Mouse (Mus musculus) gastrocnemius, postnatal 4 days (tissue): ENCODE results near the gene Cnih1. TPM values are rescaled to one million over a fixed set of nuclear protein-coding genes. Genes with fewer than 3 reads are reported as not detected.
"Not testable (repeated sequence)": the region's sequence is repeated elsewhere in the genome, so short reads cannot be mapped to it uniquely, and the experiment has no call there.

Experiments
- DNase-seq, 2 experiments: peaks; one replicate each; pipeline ENCODE4 v3.0.0; 2021 to 2022; ENCODE audit warnings: low spot score in 2 of 2, mixed read lengths in 2 of 2
- total RNA-seq, 2 experiments: library from RNA; stranded (reverse); gene quantifications; 2 replicates each; pipeline ENCODE4 v1.2.3; 2021

The Cnih1 gene
- total RNA-seq, 2 experiments from 2014 or later: 74.7 to 75.5 TPM

DNA sequence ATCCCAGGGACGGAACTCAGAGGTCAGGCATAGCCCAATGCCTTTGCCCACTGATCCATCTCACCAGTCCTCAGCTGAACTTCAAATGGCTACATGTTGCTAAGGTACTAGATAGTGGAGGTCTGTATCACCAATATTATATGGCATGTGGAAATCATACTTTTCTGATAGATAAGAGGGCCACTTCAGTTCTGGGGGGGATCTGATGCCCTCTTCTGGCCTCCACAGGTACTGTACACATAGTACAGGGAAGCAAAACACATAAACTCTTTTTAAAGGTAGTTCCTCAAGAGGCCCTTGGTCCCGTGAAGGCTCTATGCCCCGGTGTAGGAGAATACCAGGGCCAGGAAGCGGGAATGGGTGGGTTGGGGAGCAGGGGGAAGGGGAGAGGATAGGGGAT is 2.1 kb upstream of the Cnih1 start:
- DNase-seq: no peak

- no peak for DNase-seq
Measured at GRCm38 (mm10) chr14:46788505-46788901, 292 bp upstream of the Cnih1 start.

GRCm38 (mm10) chr14:46787454-46787786 is 791 bp downstream of the Cnih1 start:
- DNase-seq: no peak

GRCm38 (mm10) chr14:46785247-46785646 is 3.0 kb downstream of the Cnih1 start:
- DNase-seq: no peak

DNA sequence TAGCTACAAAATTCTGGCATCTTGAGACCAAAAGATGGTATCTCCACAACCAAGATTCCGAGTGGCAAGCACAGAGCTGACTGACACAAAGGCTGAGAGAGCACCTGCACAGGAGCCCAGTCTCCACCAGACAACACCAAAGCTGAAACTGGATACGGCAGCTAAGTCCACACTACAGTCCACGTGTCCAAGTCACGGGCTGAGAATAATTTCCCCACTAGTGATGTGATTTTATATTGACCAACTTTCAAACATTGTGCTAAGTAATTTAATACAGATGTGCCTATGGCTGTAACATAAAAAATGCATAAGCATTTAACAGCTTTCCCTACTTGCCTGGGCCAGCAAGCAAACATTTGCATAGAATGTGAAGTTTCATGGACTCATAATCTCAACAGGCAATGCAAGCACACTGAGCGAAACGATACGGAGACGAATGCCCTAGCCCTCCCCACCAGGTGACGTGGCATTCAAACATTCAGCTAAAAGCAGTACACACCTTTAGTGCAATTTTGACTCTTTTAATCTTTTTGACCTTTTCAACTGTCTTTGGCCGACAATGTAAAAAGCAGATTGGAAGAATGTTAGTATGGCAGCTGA is 4.8 kb downstream of the Cnih1 start:
- DNase-seq: no peak

DNA sequence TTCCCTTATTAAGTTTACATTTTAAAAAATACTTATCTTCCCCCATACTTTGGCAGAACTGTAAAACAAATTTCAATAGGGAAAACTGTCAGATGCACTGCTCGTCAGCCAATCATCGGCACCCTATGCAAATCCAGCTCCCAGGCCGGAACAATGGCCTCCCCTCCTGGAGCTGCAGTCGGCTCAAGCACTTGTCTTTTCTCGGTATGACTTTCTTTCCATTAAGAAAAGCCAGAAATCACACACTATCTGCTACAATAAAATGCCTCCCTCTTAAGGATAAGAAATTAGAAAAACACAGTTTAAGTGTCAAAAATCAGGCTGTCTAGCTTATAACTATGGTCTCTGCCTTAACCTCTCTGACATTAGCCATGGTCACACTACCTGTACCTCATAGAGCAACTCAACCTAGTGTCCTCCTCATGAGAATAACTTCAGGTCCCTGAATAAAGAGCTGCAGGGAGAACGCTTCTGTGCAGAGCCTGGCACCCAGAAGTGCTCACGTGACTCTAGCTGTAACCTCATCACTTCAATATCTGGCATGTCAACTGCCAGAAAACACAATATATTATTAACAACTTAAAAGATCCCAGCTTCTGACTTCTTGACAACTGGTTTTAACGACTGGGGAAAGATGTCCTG is 5.9 kb downstream of the Cnih1 start:
- no peak for DNase-seq

GRCm38 (mm10) chr14:46781086-46781485 is 7.1 kb downstream of the Cnih1 start:
- DNase-seq: no peak

- DNase-seq: no peak
Measured at GRCm38 (mm10) chr14:46779217-46779616, 9.0 kb downstream of the Cnih1 start.

DNA sequence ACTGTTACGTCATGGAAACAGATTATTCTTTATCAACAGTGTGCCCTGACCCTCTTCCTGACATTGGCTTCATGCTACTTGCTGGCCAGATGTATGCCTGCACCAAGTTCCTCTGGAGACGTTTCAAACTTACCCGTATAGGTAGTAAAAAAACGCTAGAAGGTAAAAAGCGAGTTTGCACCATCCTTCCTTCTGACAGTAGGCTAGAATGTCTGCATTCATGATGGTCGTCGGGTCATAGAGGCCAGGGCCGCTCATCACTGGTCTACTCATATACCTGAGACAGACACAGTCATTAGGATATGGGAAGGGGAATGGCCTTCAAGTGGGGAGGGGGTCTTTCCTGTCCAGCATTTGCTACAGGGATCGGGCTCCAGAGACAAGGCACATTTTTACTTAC is 9.5 kb downstream of the Cnih1 start:
- DNase-seq: no peak

- no peak for DNase-seq
Measured at GRCm38 (mm10) chr14:46770036-46770435, 18.2 kb downstream of the Cnih1 start.

- DNase-seq: no peak
Measured at GRCm38 (mm10) chr14:46767116-46767515, 21.1 kb downstream of the Cnih1 start.

DNA sequence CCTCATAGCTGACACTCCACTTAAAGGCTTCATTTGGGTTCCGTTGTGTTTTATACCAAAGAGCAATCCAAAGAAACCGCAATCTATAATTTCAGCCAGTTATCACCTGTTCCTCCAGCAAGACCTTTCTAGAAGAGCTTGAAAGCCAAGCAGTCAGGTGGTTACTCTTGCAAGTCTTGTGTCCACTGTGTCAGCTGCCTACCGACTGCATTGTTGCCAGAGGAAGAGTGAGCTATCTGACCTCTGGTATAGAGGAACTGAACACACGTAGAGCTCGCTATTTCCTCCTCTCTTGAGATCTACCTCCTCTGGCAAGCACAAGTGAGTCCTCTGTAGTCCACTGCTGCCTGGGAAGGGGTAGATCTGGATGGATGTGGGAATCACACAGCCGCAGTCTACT is 27.0 kb downstream of the Cnih1 start:
- DNase-seq: no peak

DNA sequence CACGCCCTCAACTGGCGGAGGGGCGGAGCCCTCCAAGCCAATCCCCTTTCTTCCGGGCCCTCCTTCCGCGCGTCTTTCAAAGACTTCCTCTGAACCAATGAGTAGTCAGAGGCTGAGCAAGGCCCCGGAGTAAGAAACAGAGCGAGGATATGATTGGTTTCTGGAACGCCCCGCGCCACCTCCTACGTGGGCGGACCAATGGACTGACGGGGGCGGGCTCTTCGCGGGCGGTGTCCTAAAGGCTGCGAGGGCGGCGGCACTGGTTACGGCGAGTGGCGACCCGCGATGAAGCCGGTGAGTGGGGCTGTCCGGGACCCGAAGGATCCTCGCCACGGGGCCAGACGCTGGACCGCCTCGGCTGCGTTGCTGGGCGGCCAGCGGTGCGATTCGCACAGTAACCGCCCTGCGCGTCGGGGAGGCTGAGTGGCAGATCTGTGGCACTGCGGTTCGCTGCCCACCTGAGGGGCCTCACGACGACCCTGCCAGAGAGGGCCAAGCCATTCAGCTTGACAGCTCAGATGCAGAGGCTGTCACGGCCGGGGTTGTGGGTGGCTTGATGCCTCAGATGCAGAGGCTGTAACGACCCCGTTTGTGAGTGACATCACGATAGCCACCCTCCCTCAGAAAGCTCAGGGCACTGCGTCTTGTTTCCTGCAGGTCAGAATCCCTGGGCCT is 27.7 kb downstream of the Cnih1 start, which contains the start of gene Cdkn3:
Cdkn3 (plus strand) TSS at position 187 of the 675 bp plus-strand sequence.
- peak; percentile 68 to 86 for DNase-seq

DNA sequence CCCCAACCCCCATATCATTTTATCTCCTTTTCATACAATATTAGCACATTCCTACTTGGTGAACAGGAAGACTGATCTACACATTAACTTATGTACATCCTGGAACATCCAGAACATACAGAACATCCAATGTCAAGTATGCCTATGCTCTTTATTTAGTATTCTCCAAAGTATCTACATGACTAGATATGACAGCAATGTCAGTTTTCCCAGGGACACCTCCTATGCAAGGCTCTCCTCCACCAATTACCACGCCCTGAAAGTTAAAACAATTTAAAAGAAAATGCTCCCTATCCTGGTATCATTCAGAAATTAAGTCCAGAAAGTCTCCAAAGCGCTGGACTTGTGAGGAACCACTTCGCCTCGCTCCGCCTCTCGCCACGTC is 28.2 kb downstream of the Cnih1 start:
- no peak for DNase-seq

DNA sequence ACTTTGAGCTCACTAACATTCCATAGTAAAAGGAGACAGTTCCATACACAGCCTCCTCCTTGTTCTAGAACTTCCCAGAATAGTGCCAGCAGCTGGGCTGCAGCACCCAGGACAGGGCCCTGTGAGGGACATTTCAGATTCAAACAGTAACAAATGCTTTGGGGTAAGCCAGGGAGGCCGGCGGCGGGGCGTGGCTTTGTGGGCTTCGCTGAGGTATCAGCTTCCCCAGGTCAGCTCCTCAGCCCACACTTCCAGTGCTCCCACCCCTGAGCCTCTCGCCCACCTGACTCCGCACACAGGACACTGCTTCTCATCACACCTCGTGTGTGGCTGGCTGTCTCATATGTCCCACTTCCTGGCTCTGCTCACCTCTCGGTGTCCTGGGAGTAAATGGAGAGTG is 30.5 kb downstream of the Cnih1 start:
- no peak for DNase-seq

DNA sequence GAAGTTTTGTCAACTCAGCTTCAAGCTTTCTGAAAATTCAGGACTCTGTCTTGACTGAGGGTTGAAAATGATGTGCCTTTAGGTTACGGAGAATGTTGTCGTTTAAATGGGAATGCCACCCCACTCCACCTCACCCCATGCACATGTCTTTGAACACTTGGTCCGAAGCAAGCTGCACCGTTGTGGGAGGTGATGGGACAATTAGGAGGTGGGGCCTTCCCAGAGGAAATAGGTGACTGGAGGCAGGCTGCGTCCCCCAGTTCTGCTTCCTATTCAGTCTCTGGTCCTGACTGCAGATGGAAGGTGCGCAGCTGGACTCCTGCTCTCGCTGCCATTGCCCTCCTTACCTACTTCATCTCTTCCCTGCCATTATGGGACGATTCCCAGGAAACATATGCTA is 32.4 kb downstream of the Cnih1 start:
- DNase-seq: no peak

DNA sequence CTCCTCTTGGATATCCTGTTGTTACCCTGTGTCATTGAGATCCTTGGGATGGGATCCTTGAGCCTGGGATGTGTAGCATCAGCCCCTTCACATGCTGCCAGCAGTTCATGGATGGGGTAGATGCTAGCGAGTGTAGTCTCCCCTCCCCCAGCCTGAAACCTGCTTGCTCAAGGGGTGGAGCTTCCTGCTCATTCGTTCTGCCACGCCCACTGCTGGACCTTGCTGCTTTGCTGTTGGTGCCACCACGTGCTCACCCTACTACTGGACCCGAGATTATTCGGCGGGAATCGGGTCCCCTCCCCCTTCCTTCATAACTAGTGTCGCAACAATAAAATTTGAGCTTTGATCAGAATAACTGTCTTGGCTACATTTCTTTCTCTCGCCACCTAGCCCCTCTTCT is 33.8 kb downstream of the Cnih1 start:
- DNase-seq: not testable (repeated sequence)

- no peak for DNase-seq
Measured at GRCm38 (mm10) chr14:46745413-46745812, 42.8 kb downstream of the Cnih1 start.

GRCm38 (mm10) chr14:46742674-46743073 is 45.5 kb downstream of the Cnih1 start:
- no peak for DNase-seq

GRCm38 (mm10) chr14:46737346-46737745 is 50.9 kb downstream of the Cnih1 start:
- not testable (repeated sequence) for DNase-seq

- no peak for DNase-seq
Measured at GRCm38 (mm10) chr14:46736366-46736765, 51.8 kb downstream of the Cnih1 start.

DNA sequence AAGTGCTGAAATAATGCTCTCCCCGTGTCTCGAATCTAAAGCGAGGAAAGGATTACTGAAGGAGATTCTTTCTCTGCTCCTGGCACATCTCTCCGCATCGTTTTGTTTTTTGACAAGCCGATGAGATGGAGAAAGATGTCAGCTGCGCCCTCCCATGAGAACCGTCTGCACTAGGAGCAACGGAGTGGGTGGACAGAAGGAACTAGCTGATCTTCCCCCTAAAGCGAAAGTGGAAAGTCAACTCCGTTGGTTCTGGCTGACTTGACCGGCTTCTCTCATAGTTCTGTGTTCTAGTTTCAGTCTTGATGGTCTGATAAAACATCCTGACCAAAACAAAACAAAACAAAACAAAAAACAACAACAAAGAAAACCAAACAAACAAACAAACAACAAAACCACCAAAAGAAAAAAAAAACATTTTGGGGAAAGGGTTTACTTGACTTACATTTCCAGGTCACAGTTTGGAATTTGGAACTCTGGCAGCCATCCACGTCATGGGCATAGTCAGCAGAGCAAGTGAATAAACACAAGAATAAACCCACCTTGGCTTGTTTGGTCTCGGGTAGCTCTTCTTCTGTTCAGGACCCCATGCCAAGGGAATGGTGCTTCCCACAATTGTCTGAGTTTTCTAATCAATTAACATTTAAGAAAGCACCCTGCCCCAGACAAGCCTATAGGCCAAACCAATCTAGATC is 53.3 kb downstream of the Cnih1 start:
- DNase-seq: no peak
